Mouse (Mus musculus) thymus, adult 2 months (tissue): ENCODE data around the gene Snx8.

Experiments used
- CTCF ChIP-seq: fragments of 200-500 bp; IDR thresholded peaks from 2 replicates; pipeline ENCODE4 v1.5.1; 2012; ENCODE audit warnings: mild to moderate bottlenecking, control low read depth, low read length, moderate library complexity, borderline replicate concordance; ENCODE audit not compliant: control insufficient read depth, poor library complexity, insufficient read depth; ENCODE audit errors: extremely low read depth
- POLR2A ChIP-seq: fragments of 200-500 bp; IDR thresholded peaks from 2 replicates; pipeline ENCODE4 v1.6.1; 2012; ENCODE audit warnings: mild to moderate bottlenecking, low read length, control low read depth, moderate library complexity; ENCODE audit not compliant: control insufficient read depth, poor library complexity, insufficient read depth; ENCODE audit errors: extremely low read depth

DNA sequence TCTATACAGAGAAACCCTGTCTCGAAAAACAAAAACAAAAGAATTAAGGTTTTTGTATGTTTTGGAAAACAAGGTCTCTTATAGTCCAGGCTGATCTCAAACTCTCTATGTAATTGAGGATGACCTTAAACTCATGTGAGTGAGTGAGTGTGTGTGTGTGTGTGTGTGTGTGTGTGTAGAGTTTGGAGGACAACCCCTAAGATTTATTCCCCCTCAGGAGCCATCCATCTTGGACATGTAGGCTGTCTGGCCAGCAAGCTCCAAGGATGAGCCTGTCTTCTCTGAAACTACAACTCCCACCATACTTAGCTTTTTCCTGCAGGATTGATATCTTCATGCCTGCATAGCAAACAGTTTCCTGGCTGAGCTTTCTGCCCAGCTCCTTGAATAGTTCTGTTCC lies 2.4 kb upstream of the Snx8 start:
- no peak for TF ChIP-seq POLR2A
- TF ChIP-seq CTCF, result no peak
